Mouse (Mus musculus) G1E-ER4 (cell line): ENCODE results near the gene Speer1. TPM values are rescaled to one million over a fixed set of nuclear protein-coding genes. Genes with fewer than 3 reads are reported as not detected.
"Not testable (repeated sequence)": the region's sequence is repeated elsewhere in the genome, so short reads cannot be mapped to it uniquely, and the experiment has no call there.

Experiments used
- GATA1 ChIP-seq: IDR thresholded peaks from one replicate; pipeline ENCODE4 v1.8.0; 2012; ENCODE audit warnings: low read length, inconsistent platforms
- polyA plus RNA-seq: library from polyadenylated mRNA; stranded (reverse); fragments of >175 nt; gene quantifications from 2 replicates; pipeline ENCODE4 v1.2.3, GENCODE M21; 2012

Gene Speer1
- polyA plus RNA-seq: not detected in 2 replicates

- not testable (repeated sequence) for TF ChIP-seq GATA1
Measured at GRCm38 (mm10) chr5:11341216-11341615, at the start of gene Speer1. Gene Speer1 (plus strand): TSS chr5:11341516.

Other genes starting within 250 kb of the Speer1 start
- not detected in 2 replicates for gene Gm8879, start 213.9 kb upstream of the Speer1 start, polyA plus RNA-seq
- not detected in 2 replicates for gene Gm5861, start 158.4 kb upstream of the Speer1 start, polyA plus RNA-seq
- not detected in 2 replicates for gene Gm8890, start 85.5 kb upstream of the Speer1 start, polyA plus RNA-seq
- not detected in 2 replicates for gene Gm8897, start 74.9 kb downstream of the Speer1 start, polyA plus RNA-seq
- gene Gm8906, start 161.2 kb downstream of the Speer1 start, polyA plus RNA-seq: not detected in 2 replicates